Mouse (Mus musculus) c-Kit-positive CD71-positive TER-119-positive erythroid progenitor cells, embryonic 14.5 days (primary cell): ENCODE data around the gene Birc5.
"Not testable (repeated sequence)": the region's sequence is repeated elsewhere in the genome, so short reads cannot be mapped to it uniquely, and the experiment has no call there.

Source experiments
- DNase-seq: peaks from one replicate; pipeline ENCODE4 v3.0.0-alpha.2; 2013; ENCODE audit warnings: low spot score

Gene Birc5

GRCm38 (mm10) chr11:117826916-117827315, 22.1 kb upstream of the Birc5 start:
- no peak for DNase-seq

- no peak for DNase-seq
Measured at GRCm38 (mm10) chr11:117827386-117827785, 21.7 kb upstream of the Birc5 start.

GRCm38 (mm10) chr11:117828149-117828887, 20.7 kb upstream of the Birc5 start:
- DNase-seq, result no peak

GRCm38 (mm10) chr11:117828888-117829604, 20.0 kb upstream of the Birc5 start:
- DNase-seq, result no peak

GRCm38 (mm10) chr11:117829671-117830215, 19.3 kb upstream of the Birc5 start:
- no peak for DNase-seq

- DNase-seq, result no peak
Measured at GRCm38 (mm10) chr11:117830401-117830800, 18.6 kb upstream of the Birc5 start.

- DNase-seq, result peak; percentile 94
Measured at GRCm38 (mm10) chr11:117832086-117832969, 16.7 kb upstream of the Birc5 start.

GRCm38 (mm10) chr11:117833509-117833908, 15.5 kb upstream of the Birc5 start:
- DNase-seq, result not testable (repeated sequence)

GRCm38 (mm10) chr11:117834086-117834485, 15.0 kb upstream of the Birc5 start:
- no peak for DNase-seq

- peak; percentile 78 for DNase-seq
Measured at GRCm38 (mm10) chr11:117836306-117836705, 12.7 kb upstream of the Birc5 start.

GRCm38 (mm10) chr11:117838572-117838971, 10.5 kb upstream of the Birc5 start:
- DNase-seq, result peak; percentile 81

- DNase-seq, result no peak
Measured at GRCm38 (mm10) chr11:117839021-117839420, 10.0 kb upstream of the Birc5 start.

GRCm38 (mm10) chr11:117840910-117841309, 8.1 kb upstream of the Birc5 start:
- no peak for DNase-seq

- no peak for DNase-seq
Measured at GRCm38 (mm10) chr11:117843434-117843833, 5.6 kb upstream of the Birc5 start.

- no peak for DNase-seq
Measured at GRCm38 (mm10) chr11:117844997-117845396, 4.1 kb upstream of the Birc5 start.

GRCm38 (mm10) chr11:117845651-117846050, 3.4 kb upstream of the Birc5 start:
- no peak for DNase-seq

GRCm38 (mm10) chr11:117846640-117847039, 2.4 kb upstream of the Birc5 start:
- no peak for DNase-seq

GRCm38 (mm10) chr11:117847593-117848215, 1.3 kb upstream of the Birc5 start:
- no peak for DNase-seq

GRCm38 (mm10) chr11:117848271-117848984, 623 bp upstream of the Birc5 start:
- no peak for DNase-seq

GRCm38 (mm10) chr11:117852875-117853274, 3.8 kb downstream of the Birc5 start:
- no peak for DNase-seq

GRCm38 (mm10) chr11:117854241-117854640, 5.2 kb downstream of the Birc5 start:
- no peak for DNase-seq
